Mouse (Mus musculus) thymus, adult 2 months (tissue): ENCODE data around the gene Zfp93.

Experiments used
- CTCF ChIP-seq: fragments of 200-500 bp; IDR thresholded peaks from 2 replicates; pipeline ENCODE4 v1.5.1; 2012; ENCODE audit warnings: mild to moderate bottlenecking, control low read depth, low read length, moderate library complexity, borderline replicate concordance; ENCODE audit not compliant: control insufficient read depth, poor library complexity, insufficient read depth; ENCODE audit errors: extremely low read depth
- POLR2A ChIP-seq: fragments of 200-500 bp; IDR thresholded peaks from 2 replicates; pipeline ENCODE4 v1.6.1; 2012; ENCODE audit warnings: mild to moderate bottlenecking, low read length, control low read depth, moderate library complexity; ENCODE audit not compliant: control insufficient read depth, poor library complexity, insufficient read depth; ENCODE audit errors: extremely low read depth

DNA sequence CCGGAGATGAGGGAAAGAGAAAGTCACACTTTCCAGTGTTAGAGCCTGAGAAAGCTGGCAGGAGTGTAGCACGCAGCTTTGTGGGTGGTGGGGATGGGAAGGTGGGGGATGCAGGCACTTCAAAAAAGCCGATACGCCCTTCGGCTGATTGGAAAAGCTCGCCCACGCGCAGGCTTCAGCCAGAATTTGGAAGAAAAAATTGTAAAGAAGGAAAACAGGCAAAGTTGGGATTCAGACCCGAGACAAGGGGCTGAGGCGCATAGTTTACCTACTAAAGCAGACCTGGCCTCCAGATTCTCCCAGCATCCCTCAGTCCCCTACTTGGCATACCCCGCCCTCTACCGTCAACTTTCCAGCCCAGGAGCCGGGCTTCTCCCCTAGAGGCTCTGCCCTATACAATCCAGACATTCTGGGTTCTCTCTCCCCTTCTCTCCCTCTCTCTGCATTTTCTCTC, 55.5 kb downstream of the Zfp93 start:
- TF ChIP-seq CTCF (no peak), POLR2A (no peak)
